Mouse (Mus musculus): Measurements from ENCODE around the gene AW822073.
"Not testable (repeated sequence)": the region's sequence is repeated elsewhere in the genome, so short reads cannot be mapped to it uniquely, and the experiment has no call there.

GRCm38 (mm10) chr10:58231088-58231487 is 6.4 kb upstream of the AW822073 start:
- not testable (repeated sequence) for TF ChIP-seq GATA1 (IDR thresholded peaks at IDR 0.05; ENCODE audit: borderline replicate concordance, low read length); FLI1 (IDR thresholded peaks at IDR 0.05; ENCODE audit: low read length)

Data from megakaryocyte, embryonic 14.5 days (primary cell).